Mouse (Mus musculus): ENCODE data around the gene Tm9sf3.

Gene Tm9sf3

DNA sequence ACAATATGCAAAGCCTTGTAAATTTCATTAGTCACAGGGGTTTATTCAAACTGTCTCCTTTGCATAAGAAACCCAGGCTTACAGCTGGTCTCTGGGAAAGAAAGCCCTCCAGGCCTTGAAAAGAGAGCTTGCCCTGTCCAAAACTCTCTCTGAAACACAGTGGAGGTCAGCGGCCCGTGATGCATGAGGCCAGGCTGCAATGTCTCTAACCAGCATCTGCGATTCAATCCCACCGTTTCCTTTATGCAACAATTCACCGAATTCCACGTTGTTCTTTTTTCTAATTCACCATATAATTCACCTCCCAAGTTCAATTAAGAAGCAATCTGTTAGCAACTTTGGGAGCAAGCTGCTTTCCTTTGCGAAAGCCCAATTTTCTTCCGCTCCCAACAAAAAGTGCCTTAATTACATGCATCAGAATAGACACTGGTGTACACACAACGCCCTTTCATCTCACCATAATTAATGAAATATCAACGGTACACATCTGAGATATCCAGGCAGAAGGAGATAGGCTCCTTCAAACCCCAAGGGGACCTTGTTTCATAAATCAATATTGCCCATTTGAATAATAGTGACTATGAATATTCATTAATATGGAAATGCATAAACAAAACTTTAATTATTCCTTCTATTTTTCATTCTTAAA is 99.2 kb downstream of the Tm9sf3 start:
- DNase-seq, result no peak
